9 mouse cellular contexts compared by ENCODE assay signal in the genomic region with DNA sequence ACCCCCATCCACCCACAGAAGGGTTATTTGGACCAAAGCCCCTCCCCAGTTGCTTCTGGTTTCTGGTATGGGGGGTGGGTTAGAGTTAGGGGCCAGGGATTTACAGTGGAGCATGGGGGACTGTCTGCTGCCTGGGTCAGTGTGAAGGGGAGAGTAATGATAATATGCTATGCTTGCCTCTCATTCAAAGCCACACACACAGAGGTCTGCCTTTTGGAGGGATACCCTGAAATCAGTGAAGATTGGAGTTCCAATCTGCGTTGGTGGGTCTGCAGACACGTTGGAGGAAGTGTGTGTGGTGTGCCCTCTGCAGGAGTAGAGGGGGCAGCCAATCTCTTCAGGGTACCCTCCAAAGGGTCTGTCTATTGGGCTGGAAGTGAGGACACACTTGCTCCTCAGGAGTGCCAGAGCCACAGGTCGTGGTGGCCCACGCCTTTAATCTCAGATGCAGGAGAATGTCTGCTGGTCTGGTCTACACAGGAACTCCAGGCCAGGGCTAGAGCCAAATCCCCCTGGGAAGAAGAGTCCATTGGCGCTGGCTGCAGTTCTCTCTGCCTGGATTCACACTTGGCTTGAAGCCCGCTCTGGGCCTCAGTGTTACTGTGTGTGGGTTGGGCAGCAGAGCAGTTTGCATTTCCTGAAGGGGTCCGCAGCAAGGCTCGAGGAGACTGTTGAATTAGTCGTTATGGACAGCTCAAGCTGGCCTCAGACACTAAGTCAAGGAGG. TPM values are rescaled to one million over a fixed set of nuclear protein-coding genes. Genes with fewer than 3 reads are reported as not detected.
DNase-seq lines count a peak whose midpoint lies in the region; ATAC-seq lines count a peak whose summit lies in the region.
"Had no signal": no experiment of that assay in that cellular context is flagged by ENCODE, and none has a peak within 500 bp of the region (broad histone marks: within the 10 kb centered on the region; RNA-seq: fewer than 3 reads in every experiment).

No protein-coding gene starts in this region.

- no peak overlapping the region for H3K27ac ChIP-seq in kidney, embryonic 16.5 days (ENCODE audit: low read length)
- peak overlapping the region; percentile 92 for H3K27ac ChIP-seq in hindbrain, embryonic 12.5 days
- H3K27ac ChIP-seq in midbrain, embryonic 15.5 days, result peak overlapping the region; percentile 91

- H3K9ac ChIP-seq in kidney, embryonic 16.5 days (replicated peaks; ENCODE audit: low read length), result peak overlapping the region; percentile 69; the same call in 1 of the 2 replicates
- H3K9ac ChIP-seq in hindbrain, embryonic 12.5 days, result peak overlapping the region; percentile 87
- peak overlapping the region; percentile 94 for H3K9ac ChIP-seq in midbrain, embryonic 15.5 days

- no peak for DNase-seq in kidney, adult 8-10 months
- peak; percentile 67 for DNase-seq in cerebellum, adult 9-10 months
- DNase-seq in testis, postnatal 14 days (ENCODE audit: low spot score), result no peak
- DNase-seq in gastrocnemius, postnatal 10 days, result no peak
- DNase-seq in layer of hippocampus, adult 9-10 months (ENCODE audit: low spot score), result no peak

- H3K9me3 ChIP-seq in kidney, embryonic 16.5 days (ENCODE audit: low read length), result no peaks in the 10 kb centered on the region
- no peaks in the 10 kb centered on the region for H3K9me3 ChIP-seq in hindbrain, embryonic 12.5 days (replicated peaks)
- no peaks in the 10 kb centered on the region for H3K9me3 ChIP-seq in midbrain, embryonic 15.5 days

- no peaks in the 10 kb centered on the region for H3K36me3 ChIP-seq in kidney, embryonic 16.5 days (ENCODE audit: insufficient read depth, low read length)
- 0 out of 2 replicates have a peak, but pooled peaks cover 3% of the 10 kb centered on the region for H3K36me3 ChIP-seq in hindbrain, embryonic 12.5 days
- H3K36me3 ChIP-seq in midbrain, embryonic 15.5 days (replicated peaks), result no peaks in the 10 kb centered on the region

- 27% methylated on average over 9 of the region's 9 CpGs for WGBS in kidney, embryonic 16.5 days
- WGBS in hindbrain, embryonic 12.5 days, result 10% methylated on average over 9 of the region's 9 CpGs
- WGBS in midbrain, embryonic 15.5 days, result 8% methylated on average over 9 of the region's 9 CpGs

- H3K27me3 ChIP-seq in kidney, embryonic 16.5 days (ENCODE audit: insufficient read depth, low read length), result peaks cover 51% of the 10 kb centered on the region
- peaks cover 6% of the 10 kb centered on the region; the same call in 1 of the 2 replicates for H3K27me3 ChIP-seq in hindbrain, embryonic 12.5 days
- no peaks in the 10 kb centered on the region for H3K27me3 ChIP-seq in midbrain, embryonic 15.5 days (replicated peaks)

- H3K4me2 ChIP-seq in kidney, embryonic 16.5 days (replicated peaks; ENCODE audit: low read depth, low read length), result peak overlapping the region; percentile 98
- peak overlapping the region; percentile 86 for H3K4me2 ChIP-seq in hindbrain, embryonic 12.5 days (replicated peaks)
- peak overlapping the region; percentile 87 for H3K4me2 ChIP-seq in midbrain, embryonic 15.5 days

- H3K4me1 ChIP-seq in kidney, embryonic 16.5 days (ENCODE audit: insufficient read depth, low read length), result peaks cover 42% of the 10 kb centered on the region
- H3K4me1 ChIP-seq in hindbrain, embryonic 12.5 days, result peaks cover 68% of the 10 kb centered on the region
- peaks cover 53% of the 10 kb centered on the region for H3K4me1 ChIP-seq in midbrain, embryonic 15.5 days

- peak overlapping the region; percentile 56 for H3K4me3 ChIP-seq in kidney, embryonic 16.5 days (ENCODE audit: low read length)
- peak overlapping the region; percentile 71 for H3K4me3 ChIP-seq in hindbrain, embryonic 12.5 days
- H3K4me3 ChIP-seq in midbrain, embryonic 15.5 days, result peak overlapping the region; percentile 90

- ATAC-seq in kidney, embryonic 16.5 days (ENCODE audit: low FRiP score, low TSS enrichment), result no peak
- ATAC-seq in hindbrain, embryonic 12.5 days (ENCODE audit: low FRiP score), result no peak
- ATAC-seq in midbrain, embryonic 15.5 days (replicated peaks), result no peak
- ATAC-seq: inflammation-experienced regulatory T-cells, adult 6 months had no signal

RNA-seq across cellular contexts. Expression of a gene that starts 1.7 kb away (rescaled TPM):
- 3.0 and 3.5 TPM in 2 replicates for polyA plus RNA-seq in kidney, embryonic 16.5 days (2015; fragmentation: Nextera tagmentation; extraction: Ambion mirVana)
- polyA plus RNA-seq in hindbrain, embryonic 12.5 days (2016; fragmentation: Nextera tagmentation; extraction: Ambion mirVana), result 102 and 110 TPM in 2 replicates
- polyA plus RNA-seq in midbrain, embryonic 15.5 days (2015; fragmentation: Nextera tagmentation; extraction: Ambion mirVana), result 256 and 261 TPM in 2 replicates
- 1 to 10 TPM; 3.4 to 3.8 TPM for total RNA-seq in gastrocnemius, postnatal 10 days (2021)

RNA-seq across cellular contexts. Expression of a gene that starts 16.3 kb away (rescaled TPM):
- polyA plus RNA-seq in kidney, embryonic 16.5 days (2015; fragmentation: Nextera tagmentation; extraction: Ambion mirVana), result 19.6 and 25.1 TPM in 2 replicates
- 20.8 and 22.4 TPM in 2 replicates for polyA plus RNA-seq in hindbrain, embryonic 12.5 days (2016; fragmentation: Nextera tagmentation; extraction: Ambion mirVana)
- 3.3 and 4.3 TPM in 2 replicates for polyA plus RNA-seq in midbrain, embryonic 15.5 days (2015; fragmentation: Nextera tagmentation; extraction: Ambion mirVana)
- total RNA-seq in gastrocnemius, postnatal 10 days (2021), result 10 to 100 TPM; 11.8 to 13.3 TPM
- polyA plus RNA-seq: inflammation-experienced regulatory T-cells, adult 6 months had no signal

RNA-seq across cellular contexts. Expression of a gene that starts 23.7 kb away (rescaled TPM):
- polyA plus RNA-seq in kidney, embryonic 16.5 days (2015; fragmentation: Nextera tagmentation; extraction: Ambion mirVana), result 270 and 295 TPM in 2 replicates
- 42.6 and 63.3 TPM in 2 replicates for polyA plus RNA-seq in hindbrain, embryonic 12.5 days (2016; fragmentation: Nextera tagmentation; extraction: Ambion mirVana)
- 72.4 and 77.3 TPM in 2 replicates for polyA plus RNA-seq in midbrain, embryonic 15.5 days (2015; fragmentation: Nextera tagmentation; extraction: Ambion mirVana)
- 1 to 10 TPM; 6.6 to 8.2 TPM for total RNA-seq in gastrocnemius, postnatal 10 days (2021)

RNA-seq across cellular contexts. Expression of a gene that starts 57.2 kb away (rescaled TPM):
- polyA plus RNA-seq in kidney, embryonic 16.5 days (2015; fragmentation: Nextera tagmentation; extraction: Ambion mirVana), result 7.5 and 8.5 TPM in 2 replicates
- 1.8 and 2.4 TPM in 2 replicates for polyA plus RNA-seq in hindbrain, embryonic 12.5 days (2016; fragmentation: Nextera tagmentation; extraction: Ambion mirVana)
- 1.1 and 1.5 TPM in 2 replicates for polyA plus RNA-seq in midbrain, embryonic 15.5 days (2015; fragmentation: Nextera tagmentation; extraction: Ambion mirVana)
- 1 to 10 TPM in 1 of 2 experiments, under 1 TPM in 1; 0.72 to 1.3 TPM for total RNA-seq in gastrocnemius, postnatal 10 days (2021)

Comparison
In these comparisons a context has a peak if more than half of its experiments do, and no peak if none do; other contexts are left out.
1. RNA of a gene that starts 1.7 kb away (polyA plus RNA-seq): 256 to 261 TPM in midbrain, embryonic 15.5 days and 102 to 110 TPM in hindbrain, embryonic 12.5 days; 3.0 to 3.5 TPM in kidney, embryonic 16.5 days; every median in the first group is over 10 times any median in the second.
2. Peak in every context shown above with its lines, with median percentiles within 50 percentile points of each other: H3K4me2 ChIP-seq, H3K4me3 ChIP-seq and H3K9ac ChIP-seq.